Mouse (Mus musculus) limb, embryonic 10.5 days (tissue): Measurements from ENCODE around the gene Bbx. TPM values are rescaled to one million over a fixed set of nuclear protein-coding genes. Genes with fewer than 3 reads are reported as not detected.

Experiments
- DNase-seq: peaks from one replicate; pipeline ENCODE4 v3.0.0-alpha.2; 2017; ENCODE audit warnings: low spot score
- H3K27ac ChIP-seq: fragments of 300-500 bp; sonication (generic); 2 replicates; pipeline ENCODE4 v1.5.1; 2016; ENCODE audit warnings: mild to moderate bottlenecking
- H3K27me3 ChIP-seq: fragments of 300-500 bp; sonication (generic); 2 replicates; pipeline ENCODE4 v1.6.1; 2016; ENCODE audit warnings: low read depth, mild to moderate bottlenecking; ENCODE audit not compliant: poor library complexity, severe bottlenecking
- H3K36me3 ChIP-seq: fragments of 300-500 bp; sonication (generic); 2 replicates; pipeline ENCODE4 v1.6.1; 2016; ENCODE audit warnings: mild to moderate bottlenecking, moderate library complexity
- H3K4me1 ChIP-seq: fragments of 300-500 bp; sonication (generic); 2 replicates; pipeline ENCODE4 v1.6.1; 2016
- H3K4me3 ChIP-seq: fragments of 300-500 bp; sonication (generic); 2 replicates; pipeline ENCODE4 v1.5.1; 2016; ENCODE audit warnings: mild to moderate bottlenecking, moderate library complexity
- H3K9me3 ChIP-seq: fragments of 300-500 bp; sonication (generic); replicated peaks from 2 replicates; pipeline ENCODE4 v1.6.1; 2016; ENCODE audit warnings: mild to moderate bottlenecking
- WGBS: fragments of 180-500 bp; shearing (Covaris S2); methylation state at CpG from one replicate; pipeline ENCODE4 v1.1.7; 2016; 5-methylcytosine and 5-hydroxymethylcytosine counted together
- polyA plus RNA-seq: library from polyadenylated mRNA; unstranded; fragments of >200 nt; fragmentation: Nextera tagmentation; extraction: Ambion mirVana; gene quantifications from 2 replicates; pipeline ENCODE4 v1.2.1, GENCODE M21; 2016

Gene Bbx
- 42.2 and 45.2 TPM in 2 replicates for polyA plus RNA-seq

GRCm38 (mm10) chr16:50432062-50432878, at the start of gene Bbx:
Gene Bbx (minus strand): TSS chr16:50432390.
- Histone ChIP-seq H3K27me3 (no peaks in the 10 kb centered on the region), H3K4me3 (peak within 1 kb of the TSS; percentile 96), H3K4me1 (peaks cover 18% of the 10 kb centered on the region), H3K9me3 (no peaks in the 10 kb centered on the region), H3K36me3 (no peaks in the 10 kb centered on the region), H3K27ac (peak within 1 kb of the TSS; percentile 95)
- peak; percentile 92 for DNase-seq
- WGBS: under 1% methylated on average over 55 of the region's 55 CpGs

- WGBS: 76% methylated on average over 7 of the region's 7 CpGs
- H3K4me3 ChIP-seq: no peak overlapping the region
- H3K27me3 ChIP-seq: no peaks in the 10 kb centered on the region
- H3K4me1 ChIP-seq: peaks cover 7% of the 10 kb centered on the region
- no peak for DNase-seq
- no peak overlapping the region for H3K27ac ChIP-seq
- H3K36me3 ChIP-seq: no peaks in the 10 kb centered on the region
- no peaks in the 10 kb centered on the region for H3K9me3 ChIP-seq
These were observed 49.7 kb upstream of the Bbx start for GRCm38 (mm10) chr16:50481892-50482291.

- no peak for DNase-seq
- Histone ChIP-seq H3K27ac (no peak overlapping the region), H3K4me1 (peaks cover 7% of the 10 kb centered on the region), H3K4me3 (no peak overlapping the region), H3K9me3 (no peaks in the 10 kb centered on the region), H3K36me3 (no peaks in the 10 kb centered on the region), H3K27me3 (no peaks in the 10 kb centered on the region)
- WGBS: 77% methylated on average over 5 of the region's 5 CpGs
These were observed 49.2 kb upstream of the Bbx start for GRCm38 (mm10) chr16:50481341-50481740.

- DNase-seq: no peak
- no peak overlapping the region for H3K27ac ChIP-seq
- no peaks in the 10 kb centered on the region for H3K36me3 ChIP-seq
- no peak overlapping the region for H3K4me3 ChIP-seq
- peaks cover 7% of the 10 kb centered on the region for H3K4me1 ChIP-seq
- no peaks in the 10 kb centered on the region for H3K27me3 ChIP-seq
- H3K9me3 ChIP-seq: no peaks in the 10 kb centered on the region
- 100% methylated on average over 1 of the region's 1 CpGs for WGBS
These were observed 46.5 kb upstream of the Bbx start for GRCm38 (mm10) chr16:50478695-50479094.

GRCm38 (mm10) chr16:50477628-50478027, 45.4 kb upstream of the Bbx start:
- H3K27ac ChIP-seq: no peak overlapping the region
- H3K9me3 ChIP-seq: no peaks in the 10 kb centered on the region
- no peaks in the 10 kb centered on the region for H3K36me3 ChIP-seq
- WGBS: 92% methylated on average over 6 of the region's 6 CpGs
- H3K4me3 ChIP-seq: no peak overlapping the region
- DNase-seq: no peak
- no peaks in the 10 kb centered on the region for H3K27me3 ChIP-seq
- H3K4me1 ChIP-seq: peaks cover 7% of the 10 kb centered on the region

GRCm38 (mm10) chr16:50462226-50462870, 30.2 kb upstream of the Bbx start:
- 35% methylated on average over 10 of the region's 10 CpGs for whole genome bisulfite sequencing

GRCm38 (mm10) chr16:50459146-50459545, 27.0 kb upstream of the Bbx start:
- Histone ChIP-seq H3K36me3 (no peaks in the 10 kb centered on the region), H3K4me1 (peaks cover 4% of the 10 kb centered on the region; the same call in 1 of the 2 replicates), H3K27me3 (no peaks in the 10 kb centered on the region), H3K27ac (no peak overlapping the region), H3K4me3 (no peak overlapping the region), H3K9me3 (no peaks in the 10 kb centered on the region)
- DNase-seq: no peak
- WGBS: 45% methylated on average over 3 of the region's 3 CpGs

More at GRCm38 (mm10) chr16:50462226-50462870, 30.2 kb upstream of the Bbx start:
- Histone ChIP-seq H3K4me3 (no peak overlapping the region), H3K36me3 (no peaks in the 10 kb centered on the region), H3K27ac (no peak overlapping the region), H3K27me3 (no peaks in the 10 kb centered on the region), H3K4me1 (peaks cover 4% of the 10 kb centered on the region; the same call in 1 of the 2 replicates), H3K9me3 (no peaks in the 10 kb centered on the region)
- no peak for DNase-seq

GRCm38 (mm10) chr16:50456053-50456452, 23.9 kb upstream of the Bbx start:
- 83% methylated on average over 1 of the region's 1 CpGs for WGBS
- H3K9me3 ChIP-seq: no peaks in the 10 kb centered on the region
- H3K27ac ChIP-seq: no peak overlapping the region

GRCm38 (mm10) chr16:50449086-50449485, 16.9 kb upstream of the Bbx start:
- no peaks in the 10 kb centered on the region for H3K27me3 ChIP-seq
- 87% methylated on average over 9 of the region's 9 CpGs for WGBS
- H3K36me3 ChIP-seq: no peaks in the 10 kb centered on the region
- no peak overlapping the region for H3K27ac ChIP-seq
- DNase-seq: no peak
- no peaks in the 10 kb centered on the region for H3K4me1 ChIP-seq
- H3K9me3 ChIP-seq: no peaks in the 10 kb centered on the region
- H3K4me3 ChIP-seq: no peak overlapping the region

More at GRCm38 (mm10) chr16:50456053-50456452, 23.9 kb upstream of the Bbx start:
- no peaks in the 10 kb centered on the region for H3K36me3 ChIP-seq
- H3K4me3 ChIP-seq: no peak overlapping the region
- DNase-seq: no peak
- H3K27me3 ChIP-seq: no peaks in the 10 kb centered on the region
- H3K4me1 ChIP-seq: no peaks in the 10 kb centered on the region

GRCm38 (mm10) chr16:50445014-50445413, 12.8 kb upstream of the Bbx start:
- 91% methylated on average over 6 of the region's 6 CpGs for WGBS
- no peaks in the 10 kb centered on the region for H3K9me3 ChIP-seq
- no peak overlapping the region for H3K4me3 ChIP-seq
- H3K27me3 ChIP-seq: no peaks in the 10 kb centered on the region
- DNase-seq: no peak
- H3K36me3 ChIP-seq: no peaks in the 10 kb centered on the region
- no peak overlapping the region for H3K27ac ChIP-seq
- no peaks in the 10 kb centered on the region for H3K4me1 ChIP-seq

- no peaks in the 10 kb centered on the region for H3K9me3 ChIP-seq
- H3K4me1 ChIP-seq: peaks cover 6% of the 10 kb centered on the region; the same call in 1 of the 2 replicates
- no peak for DNase-seq
- no peaks in the 10 kb centered on the region for H3K36me3 ChIP-seq
- WGBS: 75% methylated on average over 3 of the region's 3 CpGs
- H3K4me3 ChIP-seq: no peak overlapping the region
- H3K27ac ChIP-seq: no peak overlapping the region
- H3K27me3 ChIP-seq: no peaks in the 10 kb centered on the region
These were observed 6.6 kb upstream of the Bbx start for GRCm38 (mm10) chr16:50438816-50439215.

GRCm38 (mm10) chr16:50437788-50438187, 5.6 kb upstream of the Bbx start:
- Histone ChIP-seq H3K36me3 (no peaks in the 10 kb centered on the region), H3K27ac (no peak overlapping the region), H3K27me3 (no peaks in the 10 kb centered on the region), H3K4me3 (no peak overlapping the region), H3K9me3 (no peaks in the 10 kb centered on the region), H3K4me1 (peaks cover 7% of the 10 kb centered on the region; the same call in 1 of the 2 replicates)
- WGBS: 87% methylated on average over 15 of the region's 15 CpGs
- no peak for DNase-seq

- no peak for DNase-seq
- Histone ChIP-seq H3K4me3 (no peak overlapping the region), H3K36me3 (no peaks in the 10 kb centered on the region), H3K27me3 (no peaks in the 10 kb centered on the region), H3K4me1 (peaks cover 11% of the 10 kb centered on the region), H3K9me3 (no peaks in the 10 kb centered on the region), H3K27ac (no peak overlapping the region)
- 30% methylated on average over 2 of the region's 2 CpGs for WGBS
These were observed 5.1 kb upstream of the Bbx start for GRCm38 (mm10) chr16:50437331-50437730.
